Mouse (Mus musculus): Measurements from ENCODE around the gene Tcp11x2. TPM values are rescaled to one million over a fixed set of nuclear protein-coding genes. Genes with fewer than 3 reads are reported as not detected.

The Tcp11x2 gene
- polyA plus RNA-seq, 1 experiment from 2014 or later = not detected

DNA sequence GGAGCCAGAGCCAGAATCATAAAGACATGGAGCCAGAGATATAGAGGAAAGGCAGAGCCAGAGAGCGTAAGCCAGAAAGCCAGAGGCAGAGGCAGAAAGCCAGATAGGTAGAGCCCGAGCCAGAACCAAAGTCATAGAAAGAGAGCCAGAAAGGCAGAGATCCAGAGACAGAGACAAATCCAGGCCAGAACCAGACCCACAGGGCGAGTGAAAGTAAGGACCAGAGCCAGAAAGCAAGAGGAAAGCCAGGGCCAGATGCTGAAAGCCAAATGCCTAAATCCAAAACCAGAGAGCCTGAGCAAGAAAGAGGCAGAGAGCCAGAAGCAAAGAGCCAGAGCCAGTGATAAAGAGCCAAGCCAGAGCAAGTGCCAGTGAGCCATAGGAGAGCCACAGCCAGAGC lies 5.8 kb downstream of the Tcp11x2 start:
- no peaks in the 10 kb centered on the region for H3K36me3 ChIP-seq (ENCODE audit: control insufficient read depth, insufficient read depth, low read length)
- no peaks in the 10 kb centered on the region for H3K9me3 ChIP-seq (ENCODE audit: control insufficient read depth, low read length)
- H3K4me1 ChIP-seq (replicated peaks; ENCODE audit: control insufficient read depth, insufficient read depth, low read length) = no peaks in the 10 kb centered on the region
- H3K4me3 ChIP-seq (ENCODE audit: low read depth, low read length) = no peak overlapping the region
- H3K27ac ChIP-seq (ENCODE audit: low read depth, low read length) = no peak overlapping the region
- no peak for ATAC-seq (replicated peaks; ENCODE audit: low FRiP score)
- no peak for DNase-seq (ENCODE audit: low spot score)
- no peak overlapping the region for H3K4me2 ChIP-seq
- H3K27me3 ChIP-seq (replicated peaks; ENCODE audit: control insufficient read depth, insufficient read depth, low read length) = peaks cover 3% of the 10 kb centered on the region; the same call in 1 of the 2 replicates
- H3K9ac ChIP-seq (ENCODE audit: low read depth, low read length) = no peak overlapping the region
- WGBS = 70% methylated on average over 3 of the region's 3 CpGs

- Histone ChIP-seq H3K36me3 (ENCODE audit: control insufficient read depth, insufficient read depth, low read length) (no peaks in the 10 kb centered on the region), H3K4me3 (ENCODE audit: low read depth, low read length) (no peak overlapping the region), H3K9me3 (ENCODE audit: control insufficient read depth, low read length) (no peaks in the 10 kb centered on the region), H3K4me1 (replicated peaks; ENCODE audit: control insufficient read depth, insufficient read depth, low read length) (no peaks in the 10 kb centered on the region), H3K27ac (ENCODE audit: low read depth, low read length) (no peak overlapping the region), H3K9ac (ENCODE audit: low read depth, low read length) (no peak overlapping the region), H3K27me3 (replicated peaks; ENCODE audit: control insufficient read depth, insufficient read depth, low read length) (0 out of 2 replicates have a peak, but pooled peaks cover 2% of the 10 kb centered on the region), H3K4me2 (no peak overlapping the region)
- no peak for DNase-seq (ENCODE audit: low spot score)
- no peak for ATAC-seq (replicated peaks; ENCODE audit: low FRiP score)
- WGBS = 44% methylated on average over 2 of the region's 2 CpGs
Observed at GRCm38 (mm10) chrX:135681858-135682257, 11.7 kb downstream of the Tcp11x2 start.

DNA sequence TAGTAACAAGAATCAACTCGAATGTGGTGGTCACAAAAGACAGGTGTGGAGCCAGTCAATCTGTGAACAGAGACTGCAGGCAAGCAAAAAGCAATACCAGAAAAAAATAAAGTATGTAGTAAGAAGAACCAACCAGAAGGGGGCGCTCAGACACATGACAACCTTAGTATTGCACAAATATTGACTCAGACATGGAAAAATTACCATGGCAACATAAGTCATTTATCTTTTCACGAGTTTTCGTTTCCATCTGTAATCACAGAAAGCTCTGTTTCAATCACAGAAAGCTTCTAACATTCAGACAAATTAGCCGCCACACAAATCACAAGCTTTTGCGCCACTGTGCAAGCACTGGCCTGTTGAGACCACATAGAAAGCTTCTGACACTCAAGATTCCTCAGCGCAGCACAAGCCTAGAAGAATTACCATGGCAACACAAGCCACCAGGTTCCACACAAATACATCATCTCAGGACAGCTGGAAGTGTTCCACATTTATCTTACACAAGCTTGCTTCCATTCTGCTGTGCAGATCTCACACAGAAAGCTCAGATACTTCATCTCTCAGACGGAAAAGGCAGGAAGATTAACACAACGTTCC lies 41.3 kb downstream of the Tcp11x2 start:
- ATAC-seq (replicated peaks; ENCODE audit: low FRiP score) (no peak), DNase-seq (ENCODE audit: low spot score) (no peak)
- H3K4me1 ChIP-seq (replicated peaks; ENCODE audit: control insufficient read depth, insufficient read depth, low read length) = no peaks in the 10 kb centered on the region
- no peaks in the 10 kb centered on the region for H3K36me3 ChIP-seq (ENCODE audit: control insufficient read depth, insufficient read depth, low read length)
- H3K4me2 ChIP-seq = no peak overlapping the region
- WGBS = 44% methylated on average over 9 of the region's 9 CpGs
- H3K9me3 ChIP-seq (ENCODE audit: control insufficient read depth, low read length) = no peaks in the 10 kb centered on the region
- H3K4me3 ChIP-seq (ENCODE audit: low read depth, low read length) = no peak overlapping the region
- H3K27me3 ChIP-seq (replicated peaks; ENCODE audit: control insufficient read depth, insufficient read depth, low read length) = no peaks in the 10 kb centered on the region
- H3K27ac ChIP-seq (ENCODE audit: low read depth, low read length) = no peak overlapping the region
- H3K9ac ChIP-seq (ENCODE audit: low read depth, low read length) = no peak overlapping the region

DNA sequence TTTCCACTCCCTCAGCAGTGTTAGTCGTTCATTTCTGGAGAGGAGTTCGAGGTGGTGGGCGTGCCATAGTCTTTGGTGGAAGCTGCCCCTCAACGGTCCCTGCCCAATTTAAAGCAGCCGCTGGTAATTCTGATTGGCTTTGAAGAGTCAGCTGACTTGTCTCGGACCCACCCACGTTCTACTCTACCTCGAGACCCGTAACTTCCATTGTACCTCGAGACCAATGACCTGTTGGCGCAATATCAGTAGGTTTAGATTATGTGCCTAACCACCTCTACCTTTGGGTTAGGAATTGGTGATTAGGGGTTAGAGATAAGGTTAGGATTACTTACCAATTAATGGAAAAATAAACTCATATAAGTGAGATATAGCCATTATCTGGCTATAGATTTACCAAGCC lies 66.0 kb downstream of the Tcp11x2 start, which contains the start of gene Prame:
Gene Prame, minus strand, starts transcription at position 101 of the 400 bp plus-strand sequence.
- Histone ChIP-seq H3K27ac (ENCODE audit: low read depth, low read length) (no peak within 1 kb of the TSS), H3K4me2 (no peak within 1 kb of the TSS), H3K4me3 (ENCODE audit: low read depth, low read length) (no peak within 1 kb of the TSS), H3K27me3 (replicated peaks; ENCODE audit: control insufficient read depth, insufficient read depth, low read length) (no peaks in the 10 kb centered on the region), H3K4me1 (replicated peaks; ENCODE audit: control insufficient read depth, insufficient read depth, low read length) (no peaks in the 10 kb centered on the region), H3K36me3 (ENCODE audit: control insufficient read depth, insufficient read depth, low read length) (no peaks in the 10 kb centered on the region), H3K9ac (ENCODE audit: low read depth, low read length) (no peak within 1 kb of the TSS), H3K9me3 (ENCODE audit: control insufficient read depth, low read length) (no peaks in the 10 kb centered on the region)
- no peak for DNase-seq (ENCODE audit: low spot score)
- no peak for ATAC-seq (replicated peaks; ENCODE audit: low FRiP score)
- 83% methylated on average over 11 of the region's 11 CpGs for WGBS

Other genes with a start within 250 kb of the Tcp11x2 start
- not detected in 2 replicates for gene AV320801, start 199.2 kb downstream of the Tcp11x2 start, polyA plus RNA-seq (2014; fragmentation: Nextera tagmentation; extraction: Ambion mirVana)
- gene Nxf7, start 95.0 kb downstream of the Tcp11x2 start, polyA plus RNA-seq (2014; fragmentation: Nextera tagmentation; extraction: Ambion mirVana) = 0.25 and 0.27 TPM in 2 replicates
- gene Prame, start 66.1 kb downstream of the Tcp11x2 start, polyA plus RNA-seq (2014; fragmentation: Nextera tagmentation; extraction: Ambion mirVana) = not detected in 2 replicates
- not detected in 2 replicates for gene Tmsb15a, start 31.5 kb upstream of the Tcp11x2 start, polyA plus RNA-seq (2014; fragmentation: Nextera tagmentation; extraction: Ambion mirVana)
- 7.3 and 8.4 TPM in 2 replicates for gene Armcx5, start 48.9 kb upstream of the Tcp11x2 start, polyA plus RNA-seq (2014; fragmentation: Nextera tagmentation; extraction: Ambion mirVana)
- 24.2 and 28.5 TPM in 2 replicates for gene Gprasp1, start 48.9 kb upstream of the Tcp11x2 start, polyA plus RNA-seq (2014; fragmentation: Nextera tagmentation; extraction: Ambion mirVana)
- gene Bhlhb9, start 103.8 kb upstream of the Tcp11x2 start, polyA plus RNA-seq (2014; fragmentation: Nextera tagmentation; extraction: Ambion mirVana) = 35.6 and 36.8 TPM in 2 replicates
- gene Gprasp2, start 145.2 kb upstream of the Tcp11x2 start, polyA plus RNA-seq (2014; fragmentation: Nextera tagmentation; extraction: Ambion mirVana) = 6.5 and 8.9 TPM in 2 replicates

Measured in liver, embryonic 11.5 days (tissue).